ENCODE assay signal across 24 mouse cellular contexts in genomic region chr12:109600230-109600629, GRCm38 (mm10). TPM values are rescaled to one million over a fixed set of nuclear protein-coding genes. Genes with fewer than 3 reads are reported as not detected.
"Had no signal": no experiment of that assay in that cellular context is flagged by ENCODE, and none has a peak within 500 bp of the region (broad histone marks: within the 10 kb centered on the region; RNA-seq: fewer than 3 reads in every experiment).

Gene Rtl1 (minus strand): TSS chr12:109600330.

- ATAC-seq: lung, postnatal 0 days; midbrain, embryonic 13.5 days; midbrain, embryonic 16.5 days had no signal

- H3K27ac ChIP-seq: limb, embryonic 13.5 days; liver, embryonic 13.5 days; midbrain, embryonic 10.5 days; midbrain, embryonic 13.5 days; neural tube, embryonic 13.5 days had no signal

- H3K9me3 ChIP-seq: limb, embryonic 13.5 days; liver, embryonic 13.5 days; megakaryocyte, embryonic 14.5 days; midbrain, embryonic 10.5 days; midbrain, embryonic 13.5 days; neural tube, embryonic 13.5 days had no signal

- H3K9ac ChIP-seq: limb, embryonic 13.5 days; liver, embryonic 13.5 days; midbrain, embryonic 13.5 days; neural tube, embryonic 13.5 days had no signal

- DNase-seq: kidney, adult 9 months; kidney, postnatal 14 days; kidney, postnatal 4 days; left cerebral cortex, postnatal 4 days; liver, embryonic 13.5 days; lung, adult 2 months; lung, postnatal 36 days; thymus, adult 18-20 months; thymus, postnatal 14 days; thymus, postnatal 4 days had no signal

- H3K27me3 ChIP-seq: limb, embryonic 13.5 days; liver, embryonic 13.5 days; midbrain, embryonic 13.5 days; neural tube, embryonic 13.5 days had no signal

- H3K4me1 ChIP-seq: megakaryocyte, embryonic 14.5 days had no signal

- H3K4me2 ChIP-seq: limb, embryonic 13.5 days; liver, embryonic 13.5 days; midbrain, embryonic 13.5 days; neural tube, embryonic 13.5 days had no signal

- H3K4me3 ChIP-seq: limb, embryonic 13.5 days; liver, embryonic 13.5 days; megakaryocyte, embryonic 14.5 days; midbrain, embryonic 10.5 days; midbrain, embryonic 13.5 days; myocyte; neural tube, embryonic 13.5 days had no signal

RNA-seq across cellular contexts. Expression of gene Rtl1, which starts in this region (rescaled TPM):
- total RNA-seq: liver, adult 2 months; monocyte, adult 5-6 weeks; neutrophil, adult 5-6 weeks had no signal
- polyA plus RNA-seq: liver, adult 2 months; lung, adult 2 months; myocyte; small intestine, adult 2 months; spleen, adult 2 months; testis, adult 2 months had no signal
